Mouse (Mus musculus) G1E (cell line): ENCODE measurements around the gene Selenok.

ENCODE experiments used
- CTCF ChIP-seq: IDR thresholded peaks from 2 replicates; pipeline ENCODE4 v1.5.1; 2012; ENCODE audit warnings: low read depth, low read length, inconsistent platforms, mixed read lengths
- GATA2 ChIP-seq: IDR thresholded peaks from 2 replicates; pipeline ENCODE4 v1.6.1; 2012; ENCODE audit warnings: low read depth, low read length, inconsistent platforms, borderline replicate concordance
- POLR2AphosphoS5 ChIP-seq: IDR thresholded peaks from 2 replicates; pipeline ENCODE4 v1.6.1; 2012; ENCODE audit warnings: low read depth, low read length, inconsistent platforms; ENCODE audit not compliant: insufficient replicate concordance
- TAL1 ChIP-seq: conservative IDR thresholded peaks from 2 replicates; pipeline ENCODE4 v1.6.1; 2012; ENCODE audit warnings: low read depth, low read length, inconsistent platforms, mixed read lengths

DNA sequence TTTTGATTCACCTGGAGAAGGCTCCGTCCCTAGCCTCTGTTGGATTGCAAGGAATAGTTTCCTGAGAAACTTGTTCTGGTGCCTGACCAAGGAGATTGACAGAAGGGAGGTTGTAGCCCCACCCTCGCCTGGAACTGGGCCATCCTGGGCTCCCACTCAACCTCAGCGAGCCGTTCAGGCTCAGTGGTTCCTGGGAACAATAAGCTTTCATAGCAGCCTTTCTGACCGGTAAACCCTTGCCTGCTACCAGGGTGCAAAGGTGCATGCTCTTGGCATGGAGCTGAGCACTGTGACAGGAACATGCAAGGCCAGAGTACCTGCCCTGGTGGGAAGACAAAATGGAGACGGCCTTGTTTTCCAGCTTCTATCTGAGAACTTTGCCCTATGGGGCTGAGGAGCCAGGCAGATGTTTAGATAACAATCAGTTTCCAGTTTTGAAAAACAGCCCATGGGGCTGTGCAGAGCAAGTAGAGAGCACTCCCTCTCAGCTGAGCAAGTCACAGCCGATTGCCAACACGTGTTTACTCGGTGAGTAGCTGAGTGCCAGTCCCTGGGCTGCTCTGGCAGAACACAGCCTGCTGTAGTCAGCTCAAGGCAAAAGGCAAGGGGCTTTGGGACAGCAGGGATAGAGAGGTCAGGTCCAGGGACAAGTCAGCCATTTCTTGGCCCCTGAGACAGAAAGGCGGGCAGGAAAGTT is 41.9 kb downstream of the Selenok start:
- TF ChIP-seq CTCF: no peak
- no peak for TF ChIP-seq TAL1
- no peak for TF ChIP-seq POLR2AphosphoS5
- no peak for TF ChIP-seq GATA2
